Mouse (Mus musculus) megakaryocyte progenitor cell, adult 5-6 weeks (primary cell): ENCODE data around the gene Serpine1. TPM values are rescaled to one million over a fixed set of nuclear protein-coding genes. Genes with fewer than 3 reads are reported as not detected.
"Not testable (repeated sequence)": the region's sequence is repeated elsewhere in the genome, so short reads cannot be mapped to it uniquely, and the experiment has no call there.

ENCODE experiments used
- ATAC-seq: replicated peaks from 2 replicates; pipeline ENCODE4 v1.8.0; 2016; ENCODE audit warnings: mild to moderate bottlenecking, moderate TSS enrichment, inconsistent platforms; ENCODE audit not compliant: poor library complexity
- total RNA-seq, 2 experiments: library from RNA; stranded (forward) in 1 of 2; stranded (reverse) in 1 of 2; fragments of 157-497, 149-512 nt in 1 of 2; fragments of 200-1000 nt in 1 of 2; gene quantifications; 2 replicates each; pipeline versions ENCODE4 v1.2.3 to v1.2.4; 2015 to 2017

The Serpine1 gene
- total RNA-seq (2015) (0.22 TPM in 1 of 2 replicates, not detected in the other), total RNA-seq (2017) (not detected in 2 replicates)

GRCm38 (mm10) chr5:137072079-137072960, at the start of gene Serpine1:
Gene Serpine1, minus strand, starts transcription at chr5:137072268.
- peak; percentile 75 for ATAC-seq

- no peak for ATAC-seq
Measured at GRCm38 (mm10) chr5:137121280-137121679, 49.2 kb upstream of the Serpine1 start.

- no peak for ATAC-seq
Measured at GRCm38 (mm10) chr5:137118878-137119277, 46.8 kb upstream of the Serpine1 start.

GRCm38 (mm10) chr5:137117994-137118393, 45.9 kb upstream of the Serpine1 start:
- not testable (repeated sequence) for ATAC-seq

GRCm38 (mm10) chr5:137116987-137117386, 44.9 kb upstream of the Serpine1 start:
- no peak for ATAC-seq

- ATAC-seq = peak; percentile 92
Measured at GRCm38 (mm10) chr5:137115866-137116847, 44.1 kb upstream of the Serpine1 start, which contains the start of gene Trim56. Gene Trim56, minus strand, starts transcription at chr5:137116209.

- ATAC-seq = no peak
Measured at GRCm38 (mm10) chr5:137114891-137115561, 43.0 kb upstream of the Serpine1 start.

- ATAC-seq = no peak
Measured at GRCm38 (mm10) chr5:137111542-137112408, 39.7 kb upstream of the Serpine1 start.

GRCm38 (mm10) chr5:137110863-137111262, 38.8 kb upstream of the Serpine1 start:
- ATAC-seq = no peak

GRCm38 (mm10) chr5:137109941-137110593, 38.0 kb upstream of the Serpine1 start:
- ATAC-seq = no peak

- ATAC-seq = no peak
Measured at GRCm38 (mm10) chr5:137108111-137108510, 36.0 kb upstream of the Serpine1 start.

GRCm38 (mm10) chr5:137107670-137108069, 35.6 kb upstream of the Serpine1 start:
- ATAC-seq = no peak

- peak; percentile 53 for ATAC-seq
Measured at GRCm38 (mm10) chr5:137107024-137107423, 35.0 kb upstream of the Serpine1 start.

- ATAC-seq = no peak
Measured at GRCm38 (mm10) chr5:137106434-137106833, 34.4 kb upstream of the Serpine1 start.

GRCm38 (mm10) chr5:137103969-137104368, 31.9 kb upstream of the Serpine1 start:
- ATAC-seq = no peak

GRCm38 (mm10) chr5:137102575-137103522, 30.8 kb upstream of the Serpine1 start:
- peak; percentile 84 for ATAC-seq

GRCm38 (mm10) chr5:137102078-137102477, 30.0 kb upstream of the Serpine1 start:
- ATAC-seq = no peak

- no peak for ATAC-seq
Measured at GRCm38 (mm10) chr5:137100660-137101059, 28.6 kb upstream of the Serpine1 start.
